Mouse (Mus musculus) CH12.LX (cell line): ENCODE data around the gene Dlgap1. TPM values are rescaled to one million over a fixed set of nuclear protein-coding genes. Genes with fewer than 3 reads are reported as not detected.

Experiments
- DNase-seq: peaks from one replicate; pipeline ENCODE4 v3.0.0-alpha.2; 2013; ENCODE audit errors: extremely low read depth
- H3K27ac ChIP-seq: 2 replicates; pipeline ENCODE4 v1.5.1; 2012; ENCODE audit warnings: low read depth, mild to moderate bottlenecking, control low read depth, moderate library complexity; ENCODE audit not compliant: insufficient read depth
- H3K27me3 ChIP-seq: replicated peaks from 2 replicates; pipeline ENCODE3; 2012; ENCODE audit warnings: inconsistent platforms
- H3K36me3 ChIP-seq, 2 experiments: replicated peaks in 1 of 2; 2 replicates each; pipeline versions ENCODE3 to v1.6.1; 2012; ENCODE audit warnings: inconsistent platforms in 1 of 2, low read length in 1 of 2, mild to moderate bottlenecking in 1 of 2, mixed read lengths in 1 of 2, moderate library complexity in 1 of 2; ENCODE audit not compliant: control insufficient read depth in 1 of 2, insufficient read depth in 1 of 2
- H3K4me1 ChIP-seq, 2 experiments: 2 replicates each; pipeline ENCODE4 v1.6.1; 2012; ENCODE audit warnings: inconsistent platforms in 1 of 2, moderate library complexity in 1 of 2; ENCODE audit not compliant: insufficient read depth in 2 of 2, control insufficient read depth in 1 of 2
- H3K4me2 ChIP-seq: 2 replicates; pipeline ENCODE4 v1.6.1; 2012; ENCODE audit warnings: low read depth, mild to moderate bottlenecking, control low read depth; ENCODE audit not compliant: poor library complexity, insufficient read depth, severe bottlenecking
- H3K4me3 ChIP-seq, 3 experiments: fragments of 150-350 bp in 1 of 3; sonication (generic) in 1 of 3; replicated peaks in 1 of 3; 2 replicates each; pipeline versions ENCODE3 to v1.5.1; 2011 to 2012; ENCODE audit warnings: low read depth in 2 of 3, low read length in 2 of 3, mild to moderate bottlenecking in 2 of 3, moderate library complexity in 2 of 3, control low read depth in 1 of 3, improper control_type of control experiment in 1 of 3, inconsistent platforms in 1 of 3, mixed read lengths in 1 of 3; ENCODE audit not compliant: poor library complexity in 1 of 3
- H3K79me2 ChIP-seq: replicated peaks from 2 replicates; pipeline ENCODE4 v1.6.1; 2012; ENCODE audit warnings: mild to moderate bottlenecking, moderate library complexity; ENCODE audit not compliant: control insufficient read depth, poor library complexity, insufficient read depth, severe bottlenecking; ENCODE audit errors: extremely low read depth
- H3K9ac ChIP-seq: 2 replicates; pipeline ENCODE4 v1.6.1; 2012; ENCODE audit warnings: low read depth, mild to moderate bottlenecking, control low read depth, moderate library complexity; ENCODE audit not compliant: insufficient read depth
- H3K9me3 ChIP-seq: replicated peaks from 2 replicates; pipeline ENCODE3; 2012; ENCODE audit warnings: low read length, inconsistent platforms, mixed read lengths
- BHLHE40 ChIP-seq: IDR thresholded peaks from 2 replicates; pipeline ENCODE4 v1.6.1; 2011; ENCODE audit warnings: mild to moderate bottlenecking, low read depth, low read length, improper control_type of control experiment
- CHD1 ChIP-seq: IDR thresholded peaks from 2 replicates; pipeline ENCODE4 v1.6.1; 2012; ENCODE audit warnings: low read depth, low read length, improper control_type of control experiment, inconsistent platforms
- E2F4 ChIP-seq: IDR thresholded peaks from 2 replicates; pipeline ENCODE4 v1.6.1; 2011; ENCODE audit warnings: low read depth, low read length, improper control_type of control experiment; ENCODE audit not compliant: insufficient replicate concordance
- ELF1 ChIP-seq: IDR thresholded peaks from 2 replicates; pipeline ENCODE4 v1.6.1; 2014; ENCODE audit warnings: low read depth, mild to moderate bottlenecking, inconsistent platforms, low read length, improper control_type of control experiment
- EP300 ChIP-seq: IDR thresholded peaks from 2 replicates; pipeline ENCODE4 v1.6.1; 2011; ENCODE audit warnings: low read length, improper control_type of control experiment
- ETS1 ChIP-seq: conservative IDR thresholded peaks from 2 replicates; pipeline ENCODE4 v1.6.1; 2012; ENCODE audit warnings: low read depth, mild to moderate bottlenecking, inconsistent platforms, low read length, improper control_type of control experiment, moderate library complexity
- JUN ChIP-seq: IDR thresholded peaks from 2 replicates; pipeline ENCODE4 v1.6.1; 2011; ENCODE audit warnings: low read depth, mild to moderate bottlenecking, low read length, improper control_type of control experiment, moderate library complexity; ENCODE audit not compliant: insufficient read depth
- JUND ChIP-seq: conservative IDR thresholded peaks from 2 replicates; pipeline ENCODE4 v1.6.1; 2011; ENCODE audit warnings: low read depth, low read length, improper control_type of control experiment
- KAT2A ChIP-seq: IDR thresholded peaks from 2 replicates; pipeline ENCODE4 v1.6.1; 2012; ENCODE audit warnings: low read length, improper control_type of control experiment, inconsistent platforms; ENCODE audit not compliant: insufficient replicate concordance
- MAFK ChIP-seq: IDR thresholded peaks from 2 replicates; pipeline ENCODE4 v1.6.1; 2011; ENCODE audit warnings: low read length, improper control_type of control experiment; ENCODE audit not compliant: insufficient replicate concordance
- MAZ ChIP-seq: IDR thresholded peaks from 2 replicates; pipeline ENCODE4 v1.6.1; 2012; ENCODE audit warnings: low read depth, mild to moderate bottlenecking, inconsistent platforms, low read length, improper control_type of control experiment, moderate library complexity
- MEF2A ChIP-seq: IDR thresholded peaks from 2 replicates; pipeline ENCODE4 v1.6.1; 2014; ENCODE audit warnings: low read depth, mild to moderate bottlenecking, inconsistent platforms, low read length, improper control_type of control experiment, borderline replicate concordance
- MYC ChIP-seq: IDR thresholded peaks from 2 replicates; pipeline ENCODE4 v1.6.1; 2011; ENCODE audit warnings: low read depth, mild to moderate bottlenecking, improper control_type of control experiment, low read length
- NRF1 ChIP-seq: IDR thresholded peaks from 2 replicates; pipeline ENCODE4 v1.6.1; 2014; ENCODE audit warnings: low read depth, mild to moderate bottlenecking, inconsistent platforms, low read length, improper control_type of control experiment, moderate library complexity
- PAX5 ChIP-seq: IDR thresholded peaks from 2 replicates; pipeline ENCODE4 v1.6.1; 2012; ENCODE audit warnings: low read length, inconsistent platforms, mixed read lengths
- POLR2A ChIP-seq: IDR thresholded peaks from 2 replicates; pipeline ENCODE4 v1.6.1; 2011; ENCODE audit warnings: low read depth, mild to moderate bottlenecking, improper control_type of control experiment, low read length
- POLR2AphosphoS2 ChIP-seq: IDR thresholded peaks from 2 replicates; pipeline ENCODE4 v1.6.1; 2011; ENCODE audit warnings: low read depth, low read length, improper control_type of control experiment
- RCOR1 ChIP-seq: conservative IDR thresholded peaks from 2 replicates; pipeline ENCODE4 v1.6.1; 2012; ENCODE audit warnings: low read depth, mild to moderate bottlenecking, inconsistent platforms, low read length, improper control_type of control experiment
- SIN3A ChIP-seq: IDR thresholded peaks from 2 replicates; pipeline ENCODE4 v1.6.1; 2012; ENCODE audit warnings: low read length, improper control_type of control experiment, inconsistent platforms
- TBP ChIP-seq: conservative IDR thresholded peaks from 2 replicates; pipeline ENCODE4 v1.6.1; 2011; ENCODE audit warnings: low read depth, low read length, improper control_type of control experiment
- USF2 ChIP-seq: conservative IDR thresholded peaks from 2 replicates; pipeline ENCODE4 v1.6.1; 2011; ENCODE audit warnings: low read depth, low read length, improper control_type of control experiment
- ZMIZ1 ChIP-seq: IDR thresholded peaks from 2 replicates; pipeline ENCODE4 v1.6.1; 2012; ENCODE audit warnings: low read depth, mild to moderate bottlenecking, inconsistent platforms, low read length, improper control_type of control experiment
- dilution Hi-C: fragments of 300-500 bp; cut with MboI; formaldehyde crosslinking; loops from 2 replicates; pipeline ENCODE4 v1.14.3; 2020; ENCODE audit warnings: low sequenced_read_pairs; ENCODE audit not compliant: extremely low pct_unique_long_range_greater_than_20kb, extremely low pct_ligation_motif_present
- in situ Hi-C: fragments of 300-500 bp; cut with MboI; formaldehyde crosslinking; loops from 3 replicates; pipeline ENCODE4 v1.14.3; 2019; ENCODE audit warnings: low sequenced_read_pairs, low pct_ligation_motif_present, low pct_unique_long_range_greater_than_20kb, mixed read lengths
- polyA plus RNA-seq: library from polyadenylated mRNA; unstranded; fragments of >175 nt; gene quantifications from 2 replicates; pipeline ENCODE4 v1.2.1, GENCODE M21; 2012; ENCODE audit warnings: low read depth; ENCODE audit not compliant: insufficient read length
- total RNA-seq, 2 experiments: library from RNA; depleted of rRNA; stranded (reverse); fragments of 300-350 nt in 1 of 2; fragments of >200 nt in 1 of 2; gene quantifications; 2 replicates each; pipeline ENCODE4 v1.2.3; 2012 to 2014

Dlgap1 gene
- total and polyA plus RNA-seq, 3 experiments = 0.51 to 2.7 (median 1.2) TPM

DNA sequence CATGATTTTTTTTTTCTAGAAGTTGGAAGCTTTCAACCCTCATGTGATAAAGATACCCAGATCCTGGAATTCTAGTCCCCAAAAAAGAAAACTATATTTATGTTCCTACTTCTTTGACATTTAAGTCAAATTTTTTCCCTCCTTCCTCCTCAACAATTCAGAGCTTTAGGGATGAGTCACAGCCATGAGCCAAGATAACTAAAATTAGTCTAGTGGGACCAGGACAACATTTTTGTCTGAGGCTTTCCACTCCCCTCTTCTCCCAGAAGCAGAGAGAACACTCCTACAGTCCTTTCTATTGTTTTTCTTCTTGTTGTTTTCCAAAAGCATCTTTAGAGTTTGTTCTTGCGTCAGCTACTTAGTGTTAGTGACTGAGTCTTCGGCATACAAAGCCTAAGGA lies 627.5 kb downstream of the Dlgap1 start:
- DNase-seq = no peak
- dilution Hi-C loops = no loop called here
- TF ChIP-seq PAX5 (no peak), JUN (no peak), CHD1 (no peak), ZMIZ1 (no peak), USF2 (no peak), NRF1 (no peak), ETS1 (no peak), POLR2AphosphoS2 (no peak), TBP (no peak), RCOR1 (no peak)
- TF ChIP-seq, all 38 proteins: peak for 0
- in situ Hi-C loops = no loop called here
- Histone ChIP-seq H3K27me3 (no peaks in the 10 kb centered on the region), H3K9me3 (no peaks in the 10 kb centered on the region), H3K4me3 (no peak overlapping the region), H3K79me2 (no peaks in the 10 kb centered on the region), H3K9ac (no peak overlapping the region), H3K4me1 (no peaks in the 10 kb centered on the region), H3K4me2 (no peak overlapping the region), H3K27ac (no peak overlapping the region), H3K36me3 (no peaks in the 10 kb centered on the region)

DNA sequence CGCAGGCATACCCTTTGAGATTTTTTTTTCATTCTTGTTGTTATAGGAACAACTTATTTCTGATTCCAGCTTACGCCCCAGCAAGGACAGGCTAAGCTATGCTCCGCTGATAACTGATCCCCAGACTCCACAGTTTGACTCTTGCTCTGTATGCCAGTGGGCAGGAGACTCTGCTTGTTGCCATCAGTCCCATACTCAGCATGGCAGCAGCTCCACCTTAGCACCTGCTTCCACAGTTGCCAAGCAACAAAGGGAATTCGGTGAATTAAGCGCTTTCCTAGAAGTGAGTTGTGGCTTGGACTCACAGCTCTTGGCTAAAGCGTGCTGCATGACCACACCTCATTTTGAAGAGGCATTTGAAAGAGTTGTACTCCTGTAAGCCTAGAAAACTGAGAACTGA lies 631.6 kb downstream of the Dlgap1 start:
- H3K4me1 ChIP-seq = no peaks in the 10 kb centered on the region
- in situ Hi-C loops = no loop called here
- H3K79me2 ChIP-seq = no peaks in the 10 kb centered on the region
- H3K9ac ChIP-seq = no peak overlapping the region
- H3K4me3 ChIP-seq = no peak overlapping the region
- H3K9me3 ChIP-seq = no peaks in the 10 kb centered on the region
- no peaks in the 10 kb centered on the region for H3K27me3 ChIP-seq
- DNase-seq = no peak
- dilution Hi-C loops = no loop called here
- TF ChIP-seq MAFK (no peak), POLR2A (no peak), EP300 (no peak)
- no peaks in the 10 kb centered on the region for H3K36me3 ChIP-seq
- H3K27ac ChIP-seq = no peak overlapping the region
- no peak overlapping the region for H3K4me2 ChIP-seq

DNA sequence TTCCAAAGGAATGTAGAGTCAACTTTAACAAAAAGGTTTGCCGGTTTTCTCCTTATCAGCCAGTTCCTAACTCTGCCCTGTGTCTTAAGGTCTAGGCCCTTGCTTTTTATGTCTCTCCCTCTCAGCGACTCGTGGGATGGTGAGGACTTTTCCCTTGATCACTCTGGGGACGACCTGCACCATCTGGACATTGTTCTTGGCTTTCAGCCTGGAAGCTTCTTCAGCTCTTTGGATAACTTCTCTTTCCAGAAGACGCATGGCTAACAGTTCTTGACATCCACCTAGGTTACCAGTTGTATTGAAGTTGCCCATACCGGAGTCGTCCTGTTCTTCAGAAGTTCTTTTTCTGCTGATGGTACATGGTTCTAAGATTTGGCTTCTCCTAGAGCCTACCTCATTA lies 633.2 kb downstream of the Dlgap1 start:
- no peak for DNase-seq
- H3K4me1 ChIP-seq = no peaks in the 10 kb centered on the region
- in situ Hi-C loops = no loop called here
- H3K79me2 ChIP-seq = no peaks in the 10 kb centered on the region
- no peak overlapping the region for H3K4me2 ChIP-seq
- no peaks in the 10 kb centered on the region for H3K9me3 ChIP-seq
- no peak overlapping the region for H3K4me3 ChIP-seq
- no peaks in the 10 kb centered on the region for H3K27me3 ChIP-seq
- dilution Hi-C loops = no loop called here
- H3K27ac ChIP-seq = no peak overlapping the region
- no peaks in the 10 kb centered on the region for H3K36me3 ChIP-seq
- no peak overlapping the region for H3K9ac ChIP-seq
- TF ChIP-seq JUN = no peak
- no peak for TF ChIP-seq MYC
- no peak for TF ChIP-seq NRF1
- no peak for TF ChIP-seq EP300
- TF ChIP-seq MAZ = no peak
- TF ChIP-seq SIN3A = no peak
- no peak for TF ChIP-seq MEF2A
- TF ChIP-seq E2F4 = no peak
- no peak for TF ChIP-seq POLR2A
- no peak for TF ChIP-seq USF2
- no peak for TF ChIP-seq BHLHE40
- no peak for TF ChIP-seq PAX5
- no peak for TF ChIP-seq ETS1
- no peak for TF ChIP-seq TBP
- no peak for TF ChIP-seq KAT2A
- no peak for TF ChIP-seq RCOR1
- TF ChIP-seq ELF1 = no peak
- TF ChIP-seq JUND = no peak
- TF ChIP-seq, all 38 proteins: peak for 0
